Mouse (Mus musculus): Measurements from ENCODE around the gene Atp2b4.

DNA sequence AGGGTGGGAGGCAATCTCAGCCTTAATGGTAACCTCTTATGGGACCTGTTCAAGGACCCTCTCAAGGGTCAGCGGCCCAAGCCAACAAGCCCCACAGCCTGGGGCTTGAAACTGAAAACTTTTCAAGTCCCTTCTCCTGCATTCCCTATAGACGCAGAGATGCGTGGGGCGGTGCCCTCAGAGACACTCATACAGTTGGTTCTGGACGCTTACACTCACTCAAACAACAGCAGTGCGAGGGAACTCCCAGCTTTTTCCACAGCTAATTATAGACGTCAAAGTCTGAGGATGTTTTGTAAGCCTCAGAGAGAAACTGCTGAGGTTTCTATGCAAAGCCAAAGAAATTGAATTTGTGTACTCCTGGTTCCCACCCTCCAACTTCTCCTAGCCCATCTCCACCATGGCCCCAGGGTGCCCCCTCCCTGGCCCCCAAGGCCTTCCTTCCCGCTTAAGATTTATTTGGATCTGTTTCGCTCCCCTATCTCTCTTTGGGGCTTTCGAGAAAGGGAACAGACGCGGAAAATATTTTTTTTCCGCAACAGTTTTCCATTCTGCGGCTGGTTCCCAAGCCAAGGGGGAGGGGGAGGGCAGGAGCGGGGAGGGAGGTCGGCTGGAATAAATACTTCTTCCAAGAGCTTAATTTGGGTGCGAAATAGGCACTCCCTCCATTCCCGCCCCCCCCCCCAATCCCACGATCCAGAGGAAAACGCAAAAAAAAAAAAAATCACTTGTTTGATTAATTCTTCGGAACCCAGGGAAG lies 975 bp downstream of the Atp2b4 start:
- no peak for TF ChIP-seq CTCF (IDR thresholded peaks at IDR 0.05; ENCODE audit: low read depth)
- no peak for TF ChIP-seq EP300 (optimal IDR thresholded peaks at IDR 0.05)
